Mouse (Mus musculus) adrenal gland, postnatal 4 days (tissue): ENCODE data around the gene Trim38. TPM values are rescaled to one million over a fixed set of nuclear protein-coding genes. Genes with fewer than 3 reads are reported as not detected.

Experiments
- DNase-seq, 2 experiments: peaks; one replicate each; pipeline ENCODE4 v3.0.0; 2021 to 2022; ENCODE audit warnings: low spot score in 2 of 2, mixed read lengths in 2 of 2
- total RNA-seq, 2 experiments: library from RNA; stranded (reverse); gene quantifications; 2 replicates each; pipeline ENCODE4 v1.2.3; 2021

Trim38 gene
- total RNA-seq, 2 experiments from 2014 or later = 0.20 TPM; not detected in 1

DNA sequence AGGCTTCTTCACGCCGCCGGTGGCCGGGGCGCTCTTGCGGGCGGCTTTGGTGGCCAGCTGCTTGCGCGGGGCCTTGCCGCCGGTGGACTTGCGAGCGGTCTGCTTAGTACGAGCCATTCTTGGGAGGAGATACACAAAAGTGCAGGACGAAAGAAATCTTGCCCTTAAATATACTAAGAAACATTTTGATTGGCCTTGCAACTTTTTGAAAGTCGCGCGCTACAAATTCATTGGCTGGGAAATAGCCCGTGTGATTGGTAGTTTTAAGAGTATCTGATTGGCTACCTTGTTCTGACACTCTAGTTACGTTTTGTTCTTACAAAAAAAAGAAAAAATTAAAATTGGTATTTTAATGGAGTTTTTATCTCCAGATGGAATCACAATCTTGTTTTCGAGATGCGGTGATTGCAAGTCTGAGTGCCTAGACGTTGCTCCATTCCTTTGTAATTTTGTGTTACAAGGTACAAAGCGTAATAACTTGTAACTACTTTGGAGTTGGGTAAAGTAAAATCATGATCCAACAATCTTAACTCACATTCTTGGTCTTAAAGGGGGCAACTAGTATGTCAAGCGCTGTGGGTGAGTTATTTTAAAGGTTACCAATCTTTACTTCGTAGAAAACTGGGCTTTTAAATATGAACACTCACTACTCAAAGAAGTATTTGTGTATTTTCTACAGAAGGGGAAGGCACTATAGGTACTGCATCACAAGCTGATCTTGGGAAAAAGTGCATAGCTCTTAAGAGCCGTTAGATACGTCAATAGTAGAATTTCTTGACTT lies 24.1 kb upstream of the Trim38 start, which contains the start of gene Hist1h3c:
TSS of gene Hist1h3c (minus strand) at position 222 of the 781 bp plus-strand sequence.
- peak; percentile 49 to 61 for DNase-seq

DNA sequence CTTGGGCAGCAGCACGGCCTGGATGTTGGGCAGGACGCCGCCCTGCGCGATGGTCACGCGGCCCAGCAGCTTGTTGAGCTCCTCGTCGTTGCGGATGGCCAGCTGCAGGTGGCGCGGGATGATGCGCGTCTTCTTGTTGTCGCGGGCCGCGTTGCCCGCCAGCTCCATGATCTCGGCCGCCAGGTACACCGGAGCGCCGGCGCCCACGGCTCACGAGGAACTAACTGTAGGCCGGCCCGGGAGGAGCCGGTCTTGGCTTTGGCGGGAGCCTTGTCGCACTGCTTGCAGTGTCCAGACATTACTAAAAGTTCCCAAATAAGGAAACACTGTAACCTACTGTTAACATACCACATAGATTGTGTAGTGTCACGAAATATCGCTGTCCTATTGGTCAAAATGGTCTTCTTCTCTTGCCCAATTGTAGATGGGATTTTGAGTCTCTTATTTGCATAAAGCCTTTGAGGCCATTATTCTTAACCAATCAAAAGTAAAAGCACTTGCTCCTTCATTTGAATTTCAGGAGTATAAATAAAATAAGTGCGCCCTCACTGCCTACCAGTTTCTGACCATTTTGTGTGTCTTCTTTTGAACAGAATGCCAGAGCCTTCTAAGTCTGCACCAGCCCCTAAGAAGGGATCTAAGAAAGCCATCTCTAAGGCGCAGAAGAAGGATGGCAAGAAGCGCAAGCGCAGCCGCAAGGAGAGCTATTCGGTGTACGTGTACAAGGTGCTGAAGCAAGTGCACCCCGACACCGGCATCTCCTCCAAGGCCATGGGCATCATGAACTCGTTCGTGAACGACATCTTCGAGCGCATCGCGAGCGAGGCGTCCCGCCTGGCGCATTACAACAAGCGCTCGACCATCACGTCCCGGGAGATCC lies 23.3 kb upstream of the Trim38 start, which contains the start of gene Hist1h2bb:
TSS of gene Hist1h2bb (plus strand) at position 534 of the 880 bp plus-strand sequence.
- DNase-seq = peak; percentile 21 to 50

DNA sequence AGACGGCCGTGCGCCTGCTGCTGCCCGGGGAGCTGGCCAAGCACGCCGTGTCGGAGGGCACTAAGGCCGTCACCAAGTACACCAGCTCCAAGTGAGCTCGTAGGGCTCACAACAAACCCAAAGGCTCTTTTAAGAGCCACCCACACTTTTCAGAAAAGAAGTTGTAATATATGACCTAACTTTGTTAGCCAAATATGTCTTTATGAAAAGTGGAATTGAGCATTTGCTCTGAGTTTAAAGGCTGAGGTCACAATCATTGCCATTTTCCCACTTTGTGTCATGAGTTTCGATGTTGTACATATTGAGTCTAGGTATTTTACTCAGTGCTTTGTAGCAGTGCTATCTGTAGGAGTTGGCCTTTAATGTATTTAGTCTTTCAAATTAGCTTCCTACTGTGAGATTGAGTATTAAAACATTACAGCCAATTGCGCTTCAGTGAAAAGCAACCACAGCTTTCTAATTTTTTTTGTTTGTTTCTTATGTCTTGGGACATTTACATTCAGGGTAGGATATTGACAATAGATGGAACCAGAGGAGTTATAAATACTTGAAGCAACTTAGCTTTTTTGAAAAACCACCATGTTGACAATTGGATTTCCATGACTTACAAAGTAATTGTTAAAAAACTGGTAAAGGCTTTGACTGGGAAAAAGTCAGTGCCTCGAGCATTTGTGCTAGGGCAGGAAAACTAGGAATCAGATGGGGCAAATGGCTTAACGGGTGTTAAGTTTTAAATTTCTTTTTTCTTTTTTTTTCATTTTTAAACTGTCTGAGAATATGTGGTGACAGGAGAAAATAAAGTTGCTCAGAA lies 22.4 kb upstream of the Trim38 start:
- DNase-seq = no peak

DNA sequence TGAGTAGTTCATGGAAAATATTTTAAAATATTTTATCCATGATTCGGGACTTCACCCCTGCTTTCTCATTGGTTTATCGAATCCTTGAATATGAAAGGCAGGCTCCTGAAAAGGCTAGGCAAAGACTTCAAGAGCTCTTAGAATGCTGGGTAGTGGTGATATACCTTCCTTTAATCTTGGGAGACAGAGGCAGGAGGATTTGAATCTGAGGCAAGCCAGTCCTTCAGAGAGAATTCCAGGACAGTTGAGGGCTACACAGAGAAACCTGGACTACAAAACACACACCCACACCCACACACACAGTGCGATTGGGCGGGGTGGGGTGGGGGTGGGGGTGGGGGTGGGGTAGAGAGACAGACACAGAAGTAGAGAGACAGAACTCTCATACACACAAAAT lies 21.8 kb upstream of the Trim38 start:
- no peak for DNase-seq

DNA sequence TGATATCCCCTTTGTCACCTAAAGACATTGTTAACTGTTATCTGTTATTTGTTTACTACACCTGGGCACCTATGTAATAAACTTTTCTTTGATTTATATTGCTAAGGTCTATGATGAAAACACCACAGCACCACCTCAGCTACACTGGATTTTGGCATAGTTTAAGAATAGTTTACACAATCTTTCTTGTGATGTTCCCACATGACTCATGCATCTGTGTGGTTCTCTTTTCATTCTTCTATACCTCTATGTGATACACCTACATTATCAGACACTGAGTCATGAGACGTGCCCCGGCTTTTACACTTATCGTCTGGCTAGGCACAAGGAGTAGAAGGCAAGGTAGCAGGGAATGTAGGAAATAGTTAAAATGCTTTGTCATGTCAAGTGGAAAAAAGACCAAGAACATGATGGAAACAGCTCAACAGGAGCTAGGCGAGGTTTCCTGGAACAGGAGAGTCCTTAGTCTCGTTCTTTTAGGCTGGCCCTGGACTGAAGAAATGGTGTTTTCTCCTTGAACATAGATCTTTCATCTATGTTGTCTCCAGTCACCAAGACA lies 20.1 kb upstream of the Trim38 start:
- DNase-seq = no peak

DNA sequence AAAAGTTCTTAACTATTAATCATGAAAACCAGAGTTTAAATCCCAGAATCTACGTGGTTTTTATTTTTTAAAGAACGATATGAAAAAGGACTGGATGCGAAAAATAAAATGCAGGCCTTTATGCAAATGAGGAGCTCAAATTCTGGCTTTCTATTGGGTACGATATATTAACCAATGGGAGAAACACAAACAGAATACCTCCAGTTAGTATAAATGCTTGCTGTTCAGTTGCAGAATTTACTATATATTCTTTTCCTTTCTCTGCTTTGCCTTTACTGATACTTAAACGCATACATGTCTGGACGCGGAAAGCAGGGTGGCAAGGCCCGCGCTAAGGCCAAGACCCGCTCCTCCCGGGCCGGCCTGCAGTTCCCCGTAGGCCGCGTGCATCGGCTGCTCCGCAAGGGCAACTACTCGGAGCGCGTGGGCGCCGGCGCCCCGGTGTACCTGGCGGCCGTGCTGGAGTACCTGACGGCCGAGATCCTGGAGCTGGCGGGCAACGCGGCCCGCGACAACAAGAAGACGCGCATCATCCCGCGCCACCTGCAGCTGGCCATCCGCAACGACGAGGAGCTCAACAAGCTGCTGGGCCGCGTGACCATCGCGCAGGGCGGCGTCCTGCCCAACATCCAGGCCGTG lies 18.8 kb upstream of the Trim38 start, which contains the start of gene Hist1h2ab:
TSS of gene Hist1h2ab (plus strand) at position 288 of the 639 bp plus-strand sequence.
- peak; percentile 26 to 29 for DNase-seq

DNA sequence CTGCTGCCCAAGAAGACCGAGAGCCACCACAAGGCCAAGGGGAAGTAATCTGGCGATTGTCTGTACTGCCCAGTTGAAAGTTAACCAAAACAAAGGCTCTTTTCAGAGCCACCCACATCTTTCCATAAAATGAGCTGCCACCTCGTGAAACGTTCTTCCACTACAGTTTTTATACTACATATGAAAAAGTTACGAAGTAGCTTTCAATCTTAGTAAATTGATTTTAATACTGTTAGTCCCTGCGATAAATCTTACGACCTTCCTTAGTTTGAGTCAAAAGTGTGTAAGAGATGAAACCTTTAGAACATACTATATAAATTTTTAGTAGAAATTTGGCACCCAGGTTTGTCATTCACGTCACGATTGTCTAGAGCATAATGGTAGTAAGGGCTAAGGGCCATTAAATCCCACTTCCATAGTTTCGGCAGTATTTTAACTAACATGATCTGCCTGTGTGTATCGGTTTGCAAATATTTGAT lies 18.2 kb upstream of the Trim38 start:
- no peak for DNase-seq

DNA sequence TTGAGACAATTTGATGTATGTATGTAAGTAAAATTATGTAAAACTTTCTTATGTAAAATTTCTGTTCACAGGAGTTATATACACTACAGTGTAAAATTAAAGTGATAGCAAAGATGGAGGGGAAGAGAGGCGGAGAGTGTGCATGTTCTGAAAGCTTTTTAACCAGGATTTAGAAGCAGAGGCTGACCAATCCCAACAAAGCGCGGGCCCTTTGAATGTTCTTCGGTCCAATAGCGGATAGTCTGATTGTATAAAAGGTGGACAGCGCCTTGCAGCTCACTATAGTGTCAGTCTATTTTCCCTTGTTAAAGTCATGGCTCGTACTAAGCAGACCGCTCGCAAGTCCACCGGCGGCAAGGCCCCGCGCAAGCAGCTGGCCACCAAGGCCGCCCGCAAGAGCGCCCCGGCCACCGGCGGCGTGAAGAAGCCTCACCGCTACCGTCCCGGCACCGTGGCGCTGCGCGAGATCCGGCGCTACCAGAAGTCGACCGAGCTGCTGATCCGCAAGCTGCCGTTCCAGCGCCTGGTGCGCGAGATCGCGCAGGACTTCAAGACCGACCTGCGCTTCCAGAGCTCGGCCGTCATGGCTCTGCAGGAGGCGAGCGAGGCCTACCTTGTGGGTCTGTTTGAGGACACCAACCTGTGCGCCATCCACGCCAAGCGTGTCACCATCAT lies 17.5 kb upstream of the Trim38 start, which contains the start of gene Hist1h3b:
TSS of gene Hist1h3b (plus strand) at position 201 of the 675 bp plus-strand sequence.
- DNase-seq = peak; percentile 59 to 77

DNA sequence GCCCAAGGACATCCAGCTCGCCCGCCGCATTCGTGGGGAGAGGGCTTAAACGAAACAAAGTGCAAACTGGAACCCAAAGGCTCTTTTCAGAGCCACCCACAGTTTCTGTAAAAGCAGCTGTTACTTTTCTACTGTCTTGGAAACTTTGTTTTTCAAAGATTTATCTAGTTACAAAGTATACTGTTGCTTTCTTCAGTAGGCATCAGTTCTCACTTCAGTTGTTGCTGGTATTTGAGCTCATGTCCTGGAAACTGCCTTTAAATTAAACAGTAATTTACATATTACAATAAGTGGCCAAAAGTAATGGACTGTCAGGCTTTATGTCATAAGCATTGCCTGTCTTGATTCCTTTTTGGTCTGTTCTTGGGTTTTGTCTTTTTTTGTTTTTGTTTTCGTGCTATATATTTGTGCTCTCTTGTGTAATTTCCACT lies 17.0 kb upstream of the Trim38 start:
- DNase-seq = no peak

DNA sequence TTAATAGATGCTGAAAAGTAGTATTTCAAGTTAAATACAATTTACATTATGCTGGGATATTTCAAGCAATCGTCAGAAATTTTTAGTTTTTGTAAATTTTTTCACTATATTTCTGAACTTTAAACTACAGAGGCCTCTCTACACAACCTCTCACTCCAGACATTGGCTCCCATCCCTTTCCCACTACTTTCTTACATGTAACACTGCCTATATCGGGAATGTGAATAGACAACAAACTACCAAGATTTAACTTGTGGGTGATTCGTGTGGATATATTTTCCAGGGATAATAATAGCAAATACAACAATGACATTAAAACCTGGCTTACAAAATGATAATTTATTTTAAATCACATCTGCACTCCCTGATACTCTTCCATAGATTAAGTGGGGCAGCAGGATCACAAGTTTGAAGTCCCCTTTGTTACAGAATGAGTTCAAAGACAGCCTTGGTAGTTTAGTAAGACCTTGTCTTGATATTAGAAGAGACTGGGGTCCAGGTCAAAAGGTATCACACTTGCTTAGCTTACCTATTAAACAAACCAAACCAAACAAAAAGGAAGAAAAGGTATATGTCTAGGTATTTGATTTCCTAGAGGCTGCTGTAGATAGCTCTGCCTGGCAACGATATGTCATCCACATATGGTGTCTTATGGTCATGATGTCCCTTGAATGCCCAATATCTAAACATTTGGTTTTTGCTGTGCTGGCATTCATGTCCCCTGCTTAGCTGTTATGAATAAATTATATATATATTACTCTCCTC lies 16.2 kb upstream of the Trim38 start:
- no peak for DNase-seq

DNA sequence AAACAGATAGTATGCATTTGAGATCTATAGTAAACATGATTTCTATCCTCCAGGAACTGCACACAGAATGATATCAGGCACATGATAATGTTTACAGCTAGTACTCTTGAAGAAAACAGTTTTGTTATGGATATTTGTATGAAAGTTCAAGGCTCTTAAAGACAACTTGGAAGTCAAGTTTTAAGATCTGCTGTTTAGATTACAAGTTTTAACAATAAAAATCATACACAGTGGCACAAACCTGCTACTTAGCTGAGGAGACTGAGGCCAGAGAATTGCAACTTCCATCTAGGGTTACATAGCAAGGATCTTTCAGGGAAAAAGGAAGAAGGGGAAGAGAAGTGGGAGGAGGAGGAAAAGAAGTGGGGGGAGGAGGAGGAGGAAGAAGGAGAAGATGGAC lies 14.7 kb upstream of the Trim38 start:
- no peak for DNase-seq

DNA sequence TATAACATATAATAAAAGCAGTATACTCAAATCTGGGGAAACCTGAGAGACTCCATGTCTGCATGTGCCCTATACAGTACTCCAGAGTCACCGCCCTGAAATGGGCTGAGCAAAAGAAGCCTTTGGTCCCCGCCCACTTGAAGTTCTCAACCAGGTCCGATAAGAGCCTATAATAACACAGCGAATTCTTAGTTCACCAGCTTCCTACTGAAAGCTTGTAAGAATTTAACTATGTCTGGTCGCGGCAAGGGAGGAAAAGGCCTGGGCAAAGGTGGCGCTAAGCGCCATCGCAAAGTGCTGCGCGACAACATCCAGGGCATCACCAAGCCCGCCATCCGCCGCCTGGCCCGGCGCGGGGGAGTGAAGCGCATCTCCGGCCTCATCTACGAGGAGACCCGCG lies 12.9 kb upstream of the Trim38 start, which contains the start of gene Hist1h4b:
TSS of gene Hist1h4b (plus strand) at position 224 of the 400 bp plus-strand sequence.
- DNase-seq = peak; percentile 54 to 75

DNA sequence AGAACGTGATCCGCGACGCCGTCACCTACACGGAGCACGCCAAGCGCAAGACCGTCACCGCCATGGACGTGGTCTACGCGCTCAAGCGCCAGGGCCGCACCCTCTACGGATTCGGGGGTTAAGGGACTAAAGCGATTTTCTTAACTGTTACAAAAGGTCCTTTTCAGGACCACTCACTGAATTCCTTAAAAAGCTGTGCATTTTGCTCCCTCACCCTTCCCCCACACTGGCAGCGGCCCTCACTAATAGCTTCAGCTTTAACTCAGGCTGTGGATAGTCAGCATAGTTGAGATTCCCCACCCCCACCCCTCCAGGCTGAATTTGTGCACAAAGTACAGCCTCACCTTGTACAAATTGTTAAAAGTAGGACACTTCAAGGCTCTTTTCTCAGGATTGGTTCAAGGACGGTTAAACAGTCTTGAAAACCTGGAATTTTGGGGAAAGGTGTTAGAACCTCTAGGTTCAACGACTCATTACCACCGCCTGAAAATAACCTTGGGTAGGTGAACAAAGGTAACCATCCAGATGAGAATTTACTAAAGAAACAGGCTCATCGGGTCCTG lies 12.4 kb upstream of the Trim38 start:
- no peak for DNase-seq

DNA sequence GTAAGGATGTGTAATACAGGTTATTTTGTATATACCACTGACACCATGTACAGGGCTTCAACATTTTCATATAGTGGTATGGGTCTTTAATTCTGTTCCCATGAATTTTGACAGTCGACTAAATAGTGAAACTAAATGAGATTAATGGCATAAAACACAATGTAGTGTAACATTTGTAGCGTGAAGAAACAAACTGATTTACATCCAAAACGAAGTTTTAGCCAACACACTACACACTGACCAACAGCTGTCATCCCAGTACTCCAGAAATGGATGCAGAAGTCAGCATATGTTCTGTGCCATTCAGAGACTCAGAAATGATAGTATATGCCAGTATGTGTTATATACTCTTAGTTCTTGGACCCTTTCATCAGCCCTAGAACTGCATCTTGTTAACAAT lies 11.8 kb upstream of the Trim38 start:
- no peak for DNase-seq

DNA sequence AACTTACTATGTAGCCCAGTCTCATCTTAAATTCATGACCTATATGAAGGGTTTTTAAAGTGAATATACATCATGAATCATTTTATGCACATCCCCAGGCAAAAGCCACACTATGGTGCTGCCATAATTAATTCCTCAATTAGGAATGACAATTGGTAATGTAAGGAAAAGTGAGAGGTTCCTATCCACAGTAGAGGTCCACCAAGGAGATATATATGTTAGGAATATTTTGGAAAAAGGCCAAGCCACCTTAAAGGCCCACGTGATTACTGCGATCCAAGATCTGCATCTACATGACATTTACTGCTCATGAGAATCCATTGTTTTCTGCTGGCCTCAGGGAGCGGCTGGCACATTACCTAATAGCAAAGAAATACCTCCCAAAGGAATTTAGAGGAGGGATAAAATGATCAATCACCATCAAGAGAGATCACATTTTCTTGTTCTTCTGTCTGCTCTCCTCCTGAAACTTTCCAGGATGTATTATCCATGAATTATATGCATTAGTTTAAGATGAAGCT lies 10.4 kb upstream of the Trim38 start:
- DNase-seq = no peak

DNA sequence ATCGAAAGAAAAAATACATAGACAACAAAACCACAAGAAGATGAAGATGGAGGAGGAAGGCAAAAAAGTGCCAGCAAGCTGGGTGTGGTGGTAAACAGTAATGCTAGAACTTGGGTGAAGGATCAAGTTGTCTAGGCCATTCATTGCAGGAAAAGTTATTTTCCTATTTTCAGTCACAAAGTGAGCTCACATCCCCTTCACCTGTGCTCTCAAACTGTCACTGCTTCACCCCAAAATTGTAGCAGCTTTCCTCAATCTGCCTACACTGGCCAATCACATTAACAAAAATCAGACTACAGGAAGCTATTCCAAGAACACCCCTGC lies 9.8 kb upstream of the Trim38 start:
- DNase-seq = no peak

DNA sequence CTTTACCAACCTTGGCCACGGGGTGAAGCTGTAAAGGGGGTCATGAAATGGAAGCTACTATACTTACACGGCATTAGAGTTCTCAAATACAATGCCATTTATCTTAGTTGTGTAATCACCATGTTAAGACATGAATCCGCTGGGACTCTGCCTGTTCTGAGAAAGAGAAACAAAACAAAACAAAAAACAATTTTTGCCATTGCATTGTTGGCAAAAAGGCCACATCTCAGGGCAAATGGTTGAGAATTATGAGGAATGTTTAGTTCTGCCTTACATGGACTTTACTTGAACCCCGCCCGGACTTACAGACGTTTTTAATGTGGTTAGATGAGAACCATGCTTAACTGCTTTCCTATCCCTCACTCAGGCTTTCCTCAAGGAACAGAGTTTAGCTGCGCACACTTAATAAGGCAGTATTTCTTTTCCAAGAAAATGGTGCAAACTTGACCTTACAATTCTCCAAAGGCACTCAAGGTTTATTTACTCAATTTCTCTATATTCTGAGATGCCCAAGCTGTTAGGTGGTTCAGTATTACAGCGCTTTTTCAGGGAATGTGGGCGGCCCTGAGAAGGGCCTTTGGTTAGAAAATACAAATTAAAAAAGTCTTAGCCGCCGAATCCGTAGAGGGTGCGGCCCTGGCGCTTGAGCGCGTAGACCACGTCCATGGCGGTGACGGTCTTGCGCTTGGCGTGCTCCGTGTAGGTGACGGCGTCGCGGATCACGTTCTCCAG lies 9.3 kb upstream of the Trim38 start:
- no peak for DNase-seq
